Mouse (Mus musculus) liver, embryonic 14.5 days (tissue): ENCODE results near the gene Agr2. TPM values are rescaled to one million over a fixed set of nuclear protein-coding genes. Genes with fewer than 3 reads are reported as not detected.

Experiments used
- ATAC-seq: fragments of 200-750 bp; cut with Nextera tagmentation; 2 replicates; pipeline ENCODE4 v1.8.0; 2017; ENCODE audit warnings: moderate number of reproducible peaks, mild to moderate bottlenecking, moderate library complexity; ENCODE audit not compliant: insufficient read depth
- DNase-seq, 3 experiments: peaks; one replicate each; pipeline ENCODE4 v3.0.0-alpha.2; 2012 to 2013; ENCODE audit warnings: low read depth in 3 of 3, low spot score in 3 of 3
- H3K27ac ChIP-seq: fragments of 300-500 bp; sonication (generic); 2 replicates; pipeline ENCODE4 v1.5.1; 2014; ENCODE audit warnings: moderate library complexity, mild to moderate bottlenecking, control low read depth, inconsistent platforms
- H3K27me3 ChIP-seq: fragments of 300-500 bp; sonication (generic); 2 replicates; pipeline ENCODE4 v1.6.1; 2014; ENCODE audit warnings: mild to moderate bottlenecking, low read length, moderate library complexity; ENCODE audit not compliant: control insufficient read depth, insufficient read depth
- H3K36me3 ChIP-seq: fragments of 300-500 bp; sonication (generic); replicated peaks from 2 replicates; pipeline ENCODE4 v1.6.1; 2014; ENCODE audit warnings: low read depth; ENCODE audit not compliant: control insufficient read depth, insufficient read depth
- H3K4me1 ChIP-seq, 2 experiments: fragments of 200-500 bp in 1 of 2; fragments of 300-500 bp in 1 of 2; sonication (generic) in 1 of 2; replicated peaks; 2 replicates each; pipeline ENCODE4 v1.6.1; 2012 to 2014; ENCODE audit warnings: antibody characterized with exemption in 1 of 2, inconsistent platforms in 1 of 2, low read length in 1 of 2; ENCODE audit not compliant: control insufficient read depth in 2 of 2, insufficient read depth in 2 of 2
- H3K4me2 ChIP-seq: fragments of 300-500 bp; sonication (generic); 2 replicates; pipeline ENCODE4 v1.6.1; 2014; ENCODE audit warnings: low read depth, mild to moderate bottlenecking, control low read depth, moderate library complexity
- H3K4me3 ChIP-seq, 2 experiments: fragments of 200-500 bp in 1 of 2; fragments of 300-500 bp in 1 of 2; sonication (generic) in 1 of 2; 2 replicates each; pipeline ENCODE4 v1.5.1; 2012 to 2014; ENCODE audit warnings: low read depth in 2 of 2, low read length in 2 of 2, mild to moderate bottlenecking in 2 of 2, control low read depth in 1 of 2, inconsistent platforms in 1 of 2, moderate library complexity in 1 of 2; ENCODE audit not compliant: insufficient read depth in 1 of 2
- H3K9ac ChIP-seq: fragments of 300-500 bp; sonication (generic); replicated peaks from 2 replicates; pipeline ENCODE4 v1.6.1; 2014; ENCODE audit warnings: mild to moderate bottlenecking, control low read depth, moderate library complexity
- H3K9me3 ChIP-seq: fragments of 300-500 bp; sonication (generic); 2 replicates; pipeline ENCODE4 v1.6.1; 2016; ENCODE audit warnings: low read length, mixed read lengths; ENCODE audit not compliant: control insufficient read depth
- CTCF ChIP-seq: IDR thresholded peaks from 2 replicates; pipeline ENCODE4 v1.5.1; 2016; ENCODE audit warnings: antibody characterized with exemption, low read depth, control low read depth
- EP300 ChIP-seq: IDR thresholded peaks from 2 replicates; pipeline ENCODE4 v1.6.1; 2016; ENCODE audit warnings: antibody characterized with exemption, low read depth
- WGBS: fragments of 180-500 bp; shearing (Covaris S2); extraction: QIAGEN DNeasy Blood & Tissue Kit; methylation state at CpG from one replicate; pipeline ENCODE4 v1.1.7; 2014; ENCODE audit not compliant: insufficient replicate concordance; 5-methylcytosine and 5-hydroxymethylcytosine counted together
- polyA plus RNA-seq, 2 experiments: library from polyadenylated mRNA; depleted of rRNA in 1 of 2; stranded (reverse) in 1 of 2; unstranded in 1 of 2; fragments of >200 nt; fragmentation: Nextera tagmentation in 1 of 2; extraction: Ambion mirVana in 1 of 2; gene quantifications; 2 replicates each; pipeline versions ENCODE4 v1.2.1 to v1.2.3; 2012 to 2014

Gene Agr2
- polyA plus RNA-seq, 2 experiments, result 0.07 TPM; not detected in 1

GRCm38 (mm10) chr12:36020710-36021109 is 28.0 kb downstream of the Agr2 start:
- 52% methylated on average over 2 of the region's 2 CpGs for WGBS
- ATAC-seq (no peak), DNase-seq (no peak)
- Histone ChIP-seq H3K27ac (no peak overlapping the region), H3K27me3 (no peaks in the 10 kb centered on the region), H3K4me1 (peaks cover 0 to 3% of the 10 kb centered on the region in 2 experiments; a peak in 1 of 4 replicates), H3K4me3 (no peak overlapping the region), H3K4me2 (no peak overlapping the region), H3K9me3 (no peaks in the 10 kb centered on the region), H3K36me3 (no peaks in the 10 kb centered on the region), H3K9ac (no peak overlapping the region)
- TF ChIP-seq CTCF, result no peak
- TF ChIP-seq EP300, result no peak

GRCm38 (mm10) chr12:36026126-36026525 is 33.4 kb downstream of the Agr2 start:
- DNase-seq (no peak), ATAC-seq (no peak)
- Histone ChIP-seq H3K4me1 (peaks cover 7% of the 10 kb centered on the region in 2 experiments; a peak in 2 of 4 replicates), H3K27me3 (no peaks in the 10 kb centered on the region), H3K4me3 (no peak overlapping the region), H3K27ac (no peak overlapping the region), H3K36me3 (no peaks in the 10 kb centered on the region), H3K9me3 (no peaks in the 10 kb centered on the region), H3K4me2 (no peak overlapping the region), H3K9ac (no peak overlapping the region)
- no peak for TF ChIP-seq EP300
- TF ChIP-seq CTCF, result no peak
- WGBS, result 75% methylated on average over 4 of the region's 4 CpGs

GRCm38 (mm10) chr12:36027171-36027570 is 34.5 kb downstream of the Agr2 start:
- peaks cover 7 to 10% of the 10 kb centered on the region in 2 experiments; a peak in 2 of 4 replicates for H3K4me1 ChIP-seq
- TF ChIP-seq EP300 (no peak), CTCF (no peak)
- no peak overlapping the region for H3K4me3 ChIP-seq
- no peaks in the 10 kb centered on the region for H3K9me3 ChIP-seq
- H3K27me3 ChIP-seq, result no peaks in the 10 kb centered on the region
- no peaks in the 10 kb centered on the region for H3K36me3 ChIP-seq
- H3K9ac ChIP-seq, result no peak overlapping the region
- H3K27ac ChIP-seq, result no peak overlapping the region
- 70% methylated on average over 2 of the region's 2 CpGs for WGBS
- no peak for DNase-seq
- no peak for ATAC-seq
- no peak overlapping the region for H3K4me2 ChIP-seq

GRCm38 (mm10) chr12:36028968-36029645 is 36.4 kb downstream of the Agr2 start:
- H3K9ac ChIP-seq, result no peak overlapping the region
- ATAC-seq (no peak), DNase-seq (no peak)
- no peak overlapping the region for H3K4me3 ChIP-seq
- H3K4me2 ChIP-seq, result no peak overlapping the region
- no peaks in the 10 kb centered on the region for H3K9me3 ChIP-seq
- H3K27me3 ChIP-seq, result no peaks in the 10 kb centered on the region
- no peaks in the 10 kb centered on the region for H3K36me3 ChIP-seq
- no peak overlapping the region for H3K27ac ChIP-seq
- 28% methylated on average over 5 of the region's 5 CpGs for WGBS
- peaks cover 7 to 10% of the 10 kb centered on the region in 2 experiments; a peak in 2 of 4 replicates for H3K4me1 ChIP-seq
- TF ChIP-seq EP300, result no peak
- no peak for TF ChIP-seq CTCF

- no peak for DNase-seq
- TF ChIP-seq EP300 (no peak), CTCF (no peak)
- H3K27me3 ChIP-seq, result no peaks in the 10 kb centered on the region
- WGBS, result 25% methylated on average over 4 of the region's 6 CpGs
- no peak overlapping the region for H3K4me3 ChIP-seq
- no peak for ATAC-seq
- no peak overlapping the region for H3K9ac ChIP-seq
- H3K9me3 ChIP-seq, result no peaks in the 10 kb centered on the region
- H3K36me3 ChIP-seq, result no peaks in the 10 kb centered on the region
- no peak overlapping the region for H3K4me2 ChIP-seq
- no peak overlapping the region for H3K27ac ChIP-seq
- H3K4me1 ChIP-seq, result peaks cover 7 to 10% of the 10 kb centered on the region in 2 experiments; a peak in 2 of 4 replicates
Observed at GRCm38 (mm10) chr12:36029687-36030086, 37.0 kb downstream of the Agr2 start.
